Mouse (Mus musculus) naive thymus-derived CD4-positive, alpha-beta T cell, adult 2 months (primary cell): ENCODE measurements around the gene Gm2381.
"Not testable (repeated sequence)": the region's sequence is repeated elsewhere in the genome, so short reads cannot be mapped to it uniquely, and the experiment has no call there.

Source experiments
- DNase-seq: peaks from one replicate; pipeline ENCODE4 v3.0.0-alpha.2; 2011; ENCODE audit warnings: low read depth

The Gm2381 gene

DNA sequence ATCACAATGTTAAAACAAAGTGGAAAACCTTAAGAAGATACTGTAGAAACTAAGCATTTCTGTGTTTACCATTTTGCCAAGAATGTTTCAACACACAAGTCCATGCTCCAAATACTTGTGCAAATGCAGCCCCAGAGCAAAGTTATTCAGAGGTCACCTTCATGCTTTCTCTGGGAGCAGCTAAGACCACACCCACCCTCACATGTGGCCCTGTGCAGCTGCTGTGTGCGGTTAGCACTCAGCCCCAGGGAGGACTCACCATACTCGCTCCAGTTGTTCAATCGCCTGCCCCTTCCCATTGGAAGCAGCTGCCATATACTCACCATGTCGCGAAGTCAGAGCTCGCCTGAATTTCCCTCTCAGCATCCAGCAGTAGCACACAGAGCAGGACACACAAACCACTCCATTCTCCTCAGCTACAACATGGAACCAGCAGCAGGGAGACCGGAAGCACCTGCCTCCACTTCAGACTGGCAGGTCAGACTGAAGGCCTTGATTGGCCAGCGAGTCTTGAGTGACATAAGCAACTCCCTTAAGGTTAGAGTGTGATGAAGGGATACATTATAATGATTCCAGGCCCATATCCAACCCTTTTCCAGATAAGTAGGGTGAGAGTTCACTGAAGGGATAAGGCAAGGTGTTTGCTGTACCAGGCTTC lies at the start of gene Gm2381:
Gm2381 (minus strand) TSS at position 434 of the 658 bp plus-strand sequence.
- DNase-seq = not testable (repeated sequence)

GRCm38 (mm10) chr7:42898067-42898466 lies 31.0 kb upstream of the Gm2381 start:
- not testable (repeated sequence) for DNase-seq

DNA sequence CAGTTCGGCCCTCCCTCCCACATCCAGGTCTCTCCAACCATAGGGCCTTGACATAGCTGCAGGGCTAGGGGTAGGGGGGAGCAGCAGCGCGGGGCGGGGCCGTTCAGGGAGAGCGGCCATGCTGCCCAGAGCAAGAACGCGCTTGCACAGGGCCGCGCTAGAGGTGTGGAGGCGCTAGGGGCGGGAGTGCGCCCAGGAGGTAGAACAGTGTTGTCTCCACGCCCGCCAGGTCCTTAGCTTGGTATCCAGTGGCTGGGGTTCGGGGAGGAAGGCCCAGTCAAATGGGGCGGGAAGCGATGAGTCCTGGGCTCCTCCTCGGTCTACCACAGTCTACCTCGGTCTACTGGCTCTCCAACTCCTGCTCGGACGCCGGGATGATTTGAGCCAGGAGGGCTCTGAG lies 11.1 kb upstream of the Gm2381 start:
- no peak for DNase-seq

GRCm38 (mm10) chr7:42838366-42838765 lies 28.7 kb downstream of the Gm2381 start:
- not testable (repeated sequence) for DNase-seq

DNA sequence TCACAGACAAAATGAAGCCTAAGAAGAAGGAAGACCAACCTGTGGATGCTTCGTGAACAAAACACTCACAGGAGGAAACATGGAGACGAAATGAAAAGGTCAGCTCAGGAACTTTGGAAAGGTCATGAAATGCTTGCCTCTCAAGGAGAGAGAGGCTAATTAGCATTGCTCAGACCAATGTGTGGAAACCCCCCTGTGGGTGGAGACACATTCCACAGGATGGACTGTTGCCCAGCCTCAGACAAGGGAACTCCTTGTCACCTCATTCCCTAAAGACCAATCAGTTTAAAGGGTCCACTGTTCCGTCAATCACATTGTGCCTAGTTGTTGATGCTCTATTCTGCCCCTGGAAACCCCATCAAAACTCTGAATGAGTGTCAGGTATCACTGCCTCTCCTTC lies 34.8 kb downstream of the Gm2381 start:
- DNase-seq = no peak

DNA sequence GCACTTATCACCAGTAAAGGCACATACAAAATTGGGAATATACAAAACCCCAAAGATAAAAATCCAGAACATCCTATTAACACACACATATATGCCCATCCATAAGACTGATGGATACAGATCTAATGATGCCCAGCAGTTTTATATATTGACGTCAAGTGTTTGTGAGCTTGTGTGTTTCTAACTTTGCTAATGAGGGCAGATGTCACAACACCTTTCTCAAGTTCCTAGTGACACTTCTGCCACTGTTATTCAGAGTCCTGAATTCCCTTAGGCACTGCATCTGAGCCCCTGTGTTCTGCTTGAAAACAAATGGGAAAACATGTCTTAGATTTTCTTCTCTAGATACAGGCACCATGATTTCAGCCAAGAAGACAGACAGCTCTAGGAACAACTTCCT lies 73.6 kb downstream of the Gm2381 start, which contains the start of gene Vmn2r62:
Vmn2r62 (minus strand) TSS at position 101 of the 400 bp plus-strand sequence.
- DNase-seq = not testable (repeated sequence)
